Mouse (Mus musculus): ENCODE data around the gene Gm10273. TPM values are rescaled to one million over a fixed set of nuclear protein-coding genes. Genes with fewer than 3 reads are reported as not detected.

Gene Gm10273
- polyA plus RNA-seq, 1 experiment from 2014 or later = not detected

- WGBS = 87% methylated on average over 7 of the region's 8 CpGs
- no peak for ATAC-seq
- H3K9ac ChIP-seq (ENCODE audit: low read depth, low read length) = no peak overlapping the region
- no peaks in the 10 kb centered on the region for H3K27me3 ChIP-seq (replicated peaks; ENCODE audit: control insufficient read depth, insufficient read depth, low read length)
- H3K4me3 ChIP-seq (ENCODE audit: low read length) = no peak overlapping the region
- H3K27ac ChIP-seq (ENCODE audit: low read length) = no peak overlapping the region
- H3K36me3 ChIP-seq (ENCODE audit: control insufficient read depth, insufficient read depth, low read length) = no peaks in the 10 kb centered on the region
- no peak overlapping the region for H3K4me2 ChIP-seq (ENCODE audit: low read depth, low read length)
- peaks cover 8% of the 10 kb centered on the region for H3K9me3 ChIP-seq (ENCODE audit: control insufficient read depth, low read length)
- 0 out of 2 replicates have a peak, but pooled peaks cover 1% of the 10 kb centered on the region for H3K4me1 ChIP-seq (ENCODE audit: control insufficient read depth, insufficient read depth, low read length)
Measured at GRCm38 (mm10) chr10:59386951-59387350, 8.5 kb upstream of the Gm10273 start.

DNA sequence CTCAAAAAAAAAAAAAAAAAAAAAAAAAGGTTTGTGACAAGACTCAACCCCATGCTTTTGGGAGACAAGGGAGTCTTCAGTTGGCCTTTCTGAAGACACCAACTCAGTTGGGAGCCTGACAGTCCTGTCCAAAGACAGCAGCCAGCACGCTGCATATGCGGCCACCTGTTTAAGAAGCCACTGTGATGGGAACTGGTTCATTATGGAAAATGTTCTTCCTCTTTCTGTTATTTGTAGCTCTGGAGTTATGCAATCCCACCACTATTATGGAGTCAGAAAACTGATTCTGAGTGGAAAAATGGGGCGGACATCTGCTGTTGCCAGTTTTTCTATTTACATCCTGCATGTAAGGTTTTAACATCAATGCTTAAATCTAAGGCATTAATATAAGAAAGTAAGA lies 5.8 kb upstream of the Gm10273 start:
- WGBS = 97% methylated on average over 3 of the region's 3 CpGs
- Histone ChIP-seq H3K27ac (ENCODE audit: low read length) (no peak overlapping the region), H3K4me3 (ENCODE audit: low read length) (no peak overlapping the region), H3K9ac (ENCODE audit: low read depth, low read length) (no peak overlapping the region), H3K4me2 (ENCODE audit: low read depth, low read length) (no peak overlapping the region), H3K9me3 (ENCODE audit: control insufficient read depth, low read length) (peaks cover 8% of the 10 kb centered on the region), H3K27me3 (replicated peaks; ENCODE audit: control insufficient read depth, insufficient read depth, low read length) (no peaks in the 10 kb centered on the region), H3K36me3 (ENCODE audit: control insufficient read depth, insufficient read depth, low read length) (no peaks in the 10 kb centered on the region), H3K4me1 (ENCODE audit: control insufficient read depth, insufficient read depth, low read length) (0 out of 2 replicates have a peak, but pooled peaks cover 3% of the 10 kb centered on the region)
- ATAC-seq = no peak

GRCm38 (mm10) chr10:59391907-59392306 lies 3.5 kb upstream of the Gm10273 start:
- no peak overlapping the region for H3K27ac ChIP-seq (ENCODE audit: low read length)
- no peak overlapping the region for H3K4me3 ChIP-seq (ENCODE audit: low read length)
- H3K9ac ChIP-seq (ENCODE audit: low read depth, low read length) = no peak overlapping the region
- H3K4me2 ChIP-seq (ENCODE audit: low read depth, low read length) = no peak overlapping the region
- H3K4me1 ChIP-seq (ENCODE audit: control insufficient read depth, insufficient read depth, low read length) = 0 out of 2 replicates have a peak, but pooled peaks cover 3% of the 10 kb centered on the region
- ATAC-seq = no peak
- H3K9me3 ChIP-seq (ENCODE audit: control insufficient read depth, low read length) = peaks cover 8% of the 10 kb centered on the region
- 33% methylated on average over 4 of the region's 4 CpGs for WGBS
- H3K36me3 ChIP-seq (ENCODE audit: control insufficient read depth, insufficient read depth, low read length) = no peaks in the 10 kb centered on the region
- H3K27me3 ChIP-seq (replicated peaks; ENCODE audit: control insufficient read depth, insufficient read depth, low read length) = no peaks in the 10 kb centered on the region

DNA sequence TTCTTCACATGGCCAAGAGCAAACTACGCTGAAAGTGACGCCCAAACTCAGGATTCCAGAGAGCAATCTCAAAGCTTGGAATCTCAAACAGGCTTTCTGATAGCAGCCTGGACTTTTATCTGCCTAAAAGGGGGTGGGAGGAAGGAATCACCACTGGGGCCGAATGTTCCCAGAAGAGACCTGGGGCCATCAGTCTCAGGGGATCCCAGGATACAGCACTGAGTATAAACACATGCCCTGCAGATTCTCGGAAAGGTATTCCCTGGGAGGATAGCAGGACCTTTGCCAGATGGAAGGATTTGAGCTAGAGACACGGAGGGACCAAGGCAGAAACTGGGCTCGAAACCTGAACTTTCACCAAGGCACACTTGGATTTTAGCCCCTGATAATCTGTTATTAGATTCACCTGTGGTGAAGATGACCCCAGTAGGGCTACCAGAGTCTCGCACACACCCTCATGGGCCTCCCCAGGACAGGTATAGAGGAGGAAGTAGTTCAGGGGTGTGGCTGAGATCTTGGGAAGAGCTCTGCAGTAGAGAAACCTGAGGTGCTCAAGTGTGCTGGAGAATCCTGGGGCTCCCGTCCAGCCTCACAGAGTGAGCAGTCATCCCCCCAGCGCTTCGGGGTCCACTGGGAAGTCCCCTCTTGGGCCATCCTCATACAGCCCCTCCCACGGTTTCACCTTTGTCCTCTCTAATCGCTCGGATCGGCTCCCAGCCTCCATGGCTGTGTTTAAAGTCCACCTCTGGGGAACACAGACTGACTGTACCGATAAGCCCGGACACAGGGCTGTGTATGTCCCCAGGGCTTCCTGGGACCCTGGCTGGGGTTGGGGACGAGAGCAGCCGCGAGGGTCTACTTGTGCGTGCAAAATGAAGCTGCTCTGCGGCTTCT lies 7.7 kb downstream of the Gm10273 start, which contains the start of gene Pla2g12b:
Gene Pla2g12b (plus strand): TSS at position 762 of the 894 bp plus-strand sequence.
- H3K9me3 ChIP-seq (ENCODE audit: control insufficient read depth, low read length) = no peaks in the 10 kb centered on the region
- peak; percentile 95 for ATAC-seq
- H3K4me1 ChIP-seq (ENCODE audit: control insufficient read depth, insufficient read depth, low read length) = no peaks in the 10 kb centered on the region
- H3K4me2 ChIP-seq (ENCODE audit: low read depth, low read length) = peak within 1 kb of the TSS; percentile 45
- peak within 1 kb of the TSS; percentile 70 for H3K9ac ChIP-seq (ENCODE audit: low read depth, low read length)
- peak within 1 kb of the TSS; percentile 48 for H3K4me3 ChIP-seq (ENCODE audit: low read length)
- H3K27me3 ChIP-seq (replicated peaks; ENCODE audit: control insufficient read depth, insufficient read depth, low read length) = no peaks in the 10 kb centered on the region
- WGBS = 48% methylated on average over 21 of the region's 21 CpGs
- peak within 1 kb of the TSS; percentile 85 for H3K27ac ChIP-seq (ENCODE audit: low read length)
- no peaks in the 10 kb centered on the region for H3K36me3 ChIP-seq (ENCODE audit: control insufficient read depth, insufficient read depth, low read length)

- Histone ChIP-seq H3K9me3 (ENCODE audit: control insufficient read depth, low read length) (no peaks in the 10 kb centered on the region), H3K27me3 (replicated peaks; ENCODE audit: control insufficient read depth, insufficient read depth, low read length) (no peaks in the 10 kb centered on the region), H3K4me1 (ENCODE audit: control insufficient read depth, insufficient read depth, low read length) (no peaks in the 10 kb centered on the region), H3K9ac (ENCODE audit: low read depth, low read length) (peak overlapping the region; percentile 70), H3K27ac (ENCODE audit: low read length) (peak overlapping the region; percentile 85), H3K4me3 (ENCODE audit: low read length) (peak overlapping the region; percentile 48), H3K36me3 (ENCODE audit: control insufficient read depth, insufficient read depth, low read length) (no peaks in the 10 kb centered on the region), H3K4me2 (ENCODE audit: low read depth, low read length) (peak overlapping the region; percentile 45)
- WGBS = 57% methylated on average over 10 of the region's 10 CpGs
- peak; percentile 66 for ATAC-seq
Measured at GRCm38 (mm10) chr10:59403793-59404149, 8.3 kb downstream of the Gm10273 start.

DNA sequence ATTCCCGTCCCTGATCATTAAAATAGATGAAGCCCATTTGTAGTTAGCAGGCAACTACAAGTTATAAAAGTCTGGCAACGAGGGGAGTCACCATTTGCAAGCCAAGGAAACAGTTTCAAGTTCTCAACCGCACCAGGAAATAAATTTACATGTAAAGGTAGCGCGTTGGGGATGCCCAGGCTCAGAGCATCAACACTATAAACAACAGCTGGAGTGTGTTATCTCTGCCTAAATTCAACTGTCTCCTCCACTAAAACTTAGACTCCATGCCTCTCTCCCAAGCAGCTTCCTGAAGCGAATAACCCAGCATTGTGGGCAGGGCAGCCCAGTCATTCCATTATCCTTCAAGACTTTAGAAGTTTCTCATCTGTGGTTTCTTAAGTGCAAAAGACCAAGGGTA lies 13.1 kb downstream of the Gm10273 start:
- Histone ChIP-seq H3K36me3 (ENCODE audit: control insufficient read depth, insufficient read depth, low read length) (no peaks in the 10 kb centered on the region), H3K9ac (ENCODE audit: low read depth, low read length) (no peak overlapping the region), H3K4me2 (ENCODE audit: low read depth, low read length) (no peak overlapping the region), H3K27me3 (replicated peaks; ENCODE audit: control insufficient read depth, insufficient read depth, low read length) (no peaks in the 10 kb centered on the region), H3K27ac (ENCODE audit: low read length) (no peak overlapping the region), H3K9me3 (ENCODE audit: control insufficient read depth, low read length) (no peaks in the 10 kb centered on the region), H3K4me1 (ENCODE audit: control insufficient read depth, insufficient read depth, low read length) (no peaks in the 10 kb centered on the region), H3K4me3 (ENCODE audit: low read length) (no peak overlapping the region)
- 38% methylated on average over 6 of the region's 6 CpGs for whole genome bisulfite sequencing
- ATAC-seq = no peak

- no peak overlapping the region for H3K27ac ChIP-seq (ENCODE audit: low read length)
- no peaks in the 10 kb centered on the region for H3K36me3 ChIP-seq (ENCODE audit: control insufficient read depth, insufficient read depth, low read length)
- no peaks in the 10 kb centered on the region for H3K9me3 ChIP-seq (ENCODE audit: control insufficient read depth, low read length)
- WGBS = 58% methylated on average over 12 of the region's 12 CpGs
- H3K4me2 ChIP-seq (ENCODE audit: low read depth, low read length) = no peak overlapping the region
- H3K4me1 ChIP-seq (ENCODE audit: control insufficient read depth, insufficient read depth, low read length) = no peaks in the 10 kb centered on the region
- H3K4me3 ChIP-seq (ENCODE audit: low read length) = no peak overlapping the region
- H3K27me3 ChIP-seq (replicated peaks; ENCODE audit: control insufficient read depth, insufficient read depth, low read length) = no peaks in the 10 kb centered on the region
- no peak for ATAC-seq
- no peak overlapping the region for H3K9ac ChIP-seq (ENCODE audit: low read depth, low read length)
Measured at GRCm38 (mm10) chr10:59410264-59410663, 14.8 kb downstream of the Gm10273 start.

DNA sequence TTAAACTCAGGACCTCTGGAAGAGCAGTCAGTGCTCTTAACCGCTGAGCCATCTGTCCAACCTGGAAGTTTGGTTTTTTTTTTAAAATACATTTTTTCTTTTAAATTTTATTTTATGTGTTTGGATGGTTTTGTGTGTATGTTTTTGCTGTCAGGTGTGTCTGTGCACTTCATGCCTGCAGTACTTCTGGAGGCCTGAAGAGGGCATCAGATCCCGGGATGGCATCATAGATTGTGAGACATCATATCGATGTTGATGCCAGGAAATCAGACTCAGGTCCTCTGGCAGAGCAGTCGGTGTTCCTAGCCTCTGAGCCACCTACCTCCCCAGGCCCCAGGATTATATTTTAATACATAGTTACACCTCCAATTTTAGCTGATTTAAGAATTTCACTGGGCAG lies 18.3 kb downstream of the Gm10273 start:
- Histone ChIP-seq H3K9ac (ENCODE audit: low read depth, low read length) (no peak overlapping the region), H3K4me1 (ENCODE audit: control insufficient read depth, insufficient read depth, low read length) (no peaks in the 10 kb centered on the region), H3K4me3 (ENCODE audit: low read length) (no peak overlapping the region), H3K27ac (ENCODE audit: low read length) (no peak overlapping the region), H3K4me2 (ENCODE audit: low read depth, low read length) (no peak overlapping the region), H3K9me3 (ENCODE audit: control insufficient read depth, low read length) (no peaks in the 10 kb centered on the region), H3K27me3 (replicated peaks; ENCODE audit: control insufficient read depth, insufficient read depth, low read length) (no peaks in the 10 kb centered on the region), H3K36me3 (ENCODE audit: control insufficient read depth, insufficient read depth, low read length) (no peaks in the 10 kb centered on the region)
- ATAC-seq = no peak
- 93% methylated on average over 4 of the region's 4 CpGs for WGBS

DNA sequence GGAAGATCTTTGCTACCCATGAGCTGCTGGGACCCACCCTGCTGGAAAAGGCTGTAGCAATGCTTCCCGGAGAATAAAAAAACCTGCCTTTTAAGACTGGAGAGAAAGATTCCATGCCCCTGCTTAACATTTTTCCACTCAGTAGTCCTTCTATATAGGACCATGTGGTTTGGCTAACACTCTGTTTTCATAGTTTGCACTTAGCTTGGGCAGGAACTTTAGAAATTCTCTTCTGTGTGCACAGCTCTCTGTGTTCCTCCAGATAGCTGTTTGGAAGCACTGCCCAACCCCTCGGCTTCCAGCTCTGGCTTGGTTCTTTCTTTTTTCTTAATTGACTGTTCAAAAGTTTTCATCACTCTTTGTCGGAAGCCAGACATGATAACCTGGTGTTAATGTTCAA lies 21.2 kb downstream of the Gm10273 start:
- Histone ChIP-seq H3K36me3 (ENCODE audit: control insufficient read depth, insufficient read depth, low read length) (no peaks in the 10 kb centered on the region), H3K4me3 (ENCODE audit: low read length) (no peak overlapping the region), H3K4me2 (ENCODE audit: low read depth, low read length) (no peak overlapping the region), H3K9me3 (ENCODE audit: control insufficient read depth, low read length) (no peaks in the 10 kb centered on the region), H3K27me3 (replicated peaks; ENCODE audit: control insufficient read depth, insufficient read depth, low read length) (no peaks in the 10 kb centered on the region), H3K4me1 (ENCODE audit: control insufficient read depth, insufficient read depth, low read length) (no peaks in the 10 kb centered on the region), H3K27ac (ENCODE audit: low read length) (no peak overlapping the region), H3K9ac (ENCODE audit: low read depth, low read length) (no peak overlapping the region)
- no peak for ATAC-seq
- 82% methylated on average over 3 of the region's 3 CpGs for WGBS
